Mouse (Mus musculus) C2C12 (cell line): ENCODE data around the gene Ddx20. TPM values are rescaled to one million over a fixed set of nuclear protein-coding genes. Genes with fewer than 3 reads are reported as not detected.

ENCODE experiments used
- H3K27me3 ChIP-seq: one replicate; pipeline ENCODE4 v1.6.1; 2011; ENCODE audit not compliant: control insufficient read depth, insufficient read depth, insufficient read length
- H3K36me3 ChIP-seq: one replicate; pipeline ENCODE4 v1.6.1; 2011; ENCODE audit not compliant: control insufficient read depth, insufficient read depth
- H3K4me3 ChIP-seq: one replicate; pipeline ENCODE4 v1.5.1; 2011; ENCODE audit warnings: mild to moderate bottlenecking, control low read depth; ENCODE audit not compliant: poor library complexity, insufficient read depth, severe bottlenecking
- H3K79me2 ChIP-seq: one replicate; pipeline ENCODE4 v1.6.1; 2011; ENCODE audit not compliant: control insufficient read depth, insufficient read depth
- H3K79me3 ChIP-seq: one replicate; pipeline ENCODE4 v1.6.1; 2011; ENCODE audit warnings: low read depth, control low read depth
- H3ac ChIP-seq: one replicate; pipeline ENCODE3; 2011; ENCODE audit warnings: low read depth; ENCODE audit not compliant: control insufficient read depth, insufficient read length
- CEBPB ChIP-seq: IDR thresholded peaks from one replicate; pipeline ENCODE4 v1.6.1; 2011; ENCODE audit warnings: low read depth, mild to moderate bottlenecking, control low read depth, moderate library complexity
- CTCF ChIP-seq: IDR thresholded peaks from one replicate; pipeline ENCODE4 v1.5.1; 2011; ENCODE audit not compliant: control insufficient read depth, insufficient read depth, insufficient read length
- FOSL1 ChIP-seq: IDR thresholded peaks from one replicate; pipeline ENCODE4 v1.8.0; 2011; ENCODE audit warnings: mild to moderate bottlenecking, low read length; ENCODE audit not compliant: poor library complexity, insufficient read depth, severe bottlenecking
- MAX ChIP-seq: IDR thresholded peaks from one replicate; pipeline ENCODE4 v1.6.1; 2011; ENCODE audit warnings: mild to moderate bottlenecking, control low read depth
- MYOD1 ChIP-seq: IDR thresholded peaks from one replicate; pipeline ENCODE4 v1.6.1; 2011; ENCODE audit warnings: low read depth; ENCODE audit not compliant: control insufficient read depth, insufficient read length
- MYOG ChIP-seq: IDR thresholded peaks from one replicate; pipeline ENCODE4 v1.6.1; 2011; ENCODE audit not compliant: control insufficient read depth, insufficient read length; ENCODE audit errors: extremely low read depth
- USF1 ChIP-seq: IDR thresholded peaks from one replicate; pipeline ENCODE4 v1.6.1; 2011; ENCODE audit warnings: low read depth, mild to moderate bottlenecking, control low read depth, moderate library complexity
- long read RNA-seq, 2 experiments: library from polyadenylated mRNA; unstranded; transcript quantifications; one replicate each; pipeline ENCODE4 v2.0.0; 2019 to 2020
- polyA plus RNA-seq: library from polyadenylated mRNA; unstranded; fragments of >200 nt; fragmentation: generic; extraction: Trizol; gene quantifications from one replicate; pipeline ENCODE4 v1.2.1, GENCODE M21; 2012; ENCODE audit warnings: missing spikeins

Ddx20 gene
- 15.7 TPM for polyA plus RNA-seq
- long read RNA-seq, experiment 1, transcript Ddx20-201 (11 exons, 2,905 nt) = major isoform, 19 of 21 reads
- long read RNA-seq, experiment 1, partial matches to known transcripts = 1 of 21 reads
- long read RNA-seq, experiment 1, other reads (novel, unspliced or antisense) = 1 of 21 reads
- long read RNA-seq, experiment 2, transcript Ddx20-201 (11 exons, 2,905 nt) = major isoform, 342 of 363 reads
- long read RNA-seq, experiment 2, partial matches to known transcripts = 3 of 363 reads
- long read RNA-seq, experiment 2, other reads (novel, unspliced or antisense) = 16 of 363 reads

DNA sequence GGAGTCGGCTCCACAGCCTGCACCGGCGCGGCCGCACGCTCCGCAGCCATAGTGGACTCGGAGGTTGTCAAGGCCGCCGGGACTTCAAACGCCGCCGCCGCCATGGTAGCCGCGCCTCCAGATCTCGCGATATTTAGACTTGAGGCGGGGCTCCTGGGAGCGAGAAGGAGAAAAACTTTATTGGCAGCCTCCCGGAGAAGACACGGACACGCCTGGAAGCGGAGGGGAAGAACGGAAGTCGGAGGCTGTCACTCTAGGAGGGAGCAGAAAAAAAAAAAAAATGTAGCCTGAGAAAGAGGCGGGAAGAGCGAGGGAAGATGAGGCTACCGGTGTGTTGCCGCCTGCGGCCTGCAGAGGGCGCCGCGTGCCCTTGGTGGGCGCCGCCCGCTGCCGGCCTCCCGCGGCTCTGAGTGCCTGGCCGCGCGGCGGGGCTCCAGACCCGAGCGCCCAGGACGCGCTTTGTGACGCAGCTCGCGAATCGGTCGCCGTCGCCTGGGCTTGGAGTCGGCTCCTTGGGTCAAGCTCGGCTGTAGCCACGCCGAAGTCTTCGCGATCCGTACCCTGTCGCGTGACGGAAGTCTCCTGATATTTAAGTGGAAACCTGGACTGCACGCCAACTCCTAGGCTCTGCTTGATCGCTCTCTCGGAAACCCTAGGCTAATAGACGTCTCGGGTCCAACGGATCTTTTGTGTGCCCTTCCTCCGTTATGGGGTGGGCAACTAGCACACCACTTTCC, at the start of gene Ddx20:
Gene Ddx20, minus strand, starts transcription at position 251 of the 737 bp plus-strand sequence.
- Histone ChIP-seq H3ac (peak within 1 kb of the TSS; percentile 98), H3K36me3 (peaks cover 24% of the 10 kb centered on the region), H3K79me3 (peaks cover 20% of the 10 kb centered on the region), H3K27me3 (no peaks in the 10 kb centered on the region), H3K79me2 (peaks cover 24% of the 10 kb centered on the region), H3K4me3 (peak within 1 kb of the TSS; percentile 83)
- TF ChIP-seq MYOD1 (no peak), USF1 (no peak), CEBPB (no peak), FOSL1 (no peak), MAX (peak; percentile 14), CTCF (peak; percentile 98)

DNA sequence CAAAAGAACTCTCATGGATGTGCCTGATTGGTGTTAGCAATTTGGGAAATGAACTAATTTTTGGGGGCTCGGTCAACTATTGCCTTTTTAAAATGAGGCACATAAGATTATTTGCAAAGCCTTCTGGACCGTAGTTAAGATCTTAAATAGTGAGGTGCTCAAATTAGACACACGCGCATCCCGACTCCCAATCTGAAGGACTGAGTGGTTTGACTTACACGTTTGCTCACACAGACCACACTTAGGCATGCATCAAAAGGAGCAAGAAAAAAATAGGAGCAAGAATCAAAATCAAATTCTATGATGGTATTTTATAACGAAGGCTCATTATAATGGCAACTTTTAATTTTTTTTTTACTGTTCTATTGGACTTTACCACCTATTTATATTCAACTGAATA, 49.7 kb upstream of the Ddx20 start:
- Histone ChIP-seq H3ac (no peak overlapping the region), H3K4me3 (no peak overlapping the region), H3K27me3 (no peaks in the 10 kb centered on the region), H3K79me3 (no peaks in the 10 kb centered on the region), H3K79me2 (no peaks in the 10 kb centered on the region), H3K36me3 (peaks cover 20% of the 10 kb centered on the region)
- no peak for TF ChIP-seq MAX
- TF ChIP-seq USF1 = no peak
- no peak for TF ChIP-seq CEBPB
- TF ChIP-seq FOSL1 = no peak
- TF ChIP-seq MYOD1 = no peak
- TF ChIP-seq MYOG = no peak
- TF ChIP-seq CTCF = no peak

DNA sequence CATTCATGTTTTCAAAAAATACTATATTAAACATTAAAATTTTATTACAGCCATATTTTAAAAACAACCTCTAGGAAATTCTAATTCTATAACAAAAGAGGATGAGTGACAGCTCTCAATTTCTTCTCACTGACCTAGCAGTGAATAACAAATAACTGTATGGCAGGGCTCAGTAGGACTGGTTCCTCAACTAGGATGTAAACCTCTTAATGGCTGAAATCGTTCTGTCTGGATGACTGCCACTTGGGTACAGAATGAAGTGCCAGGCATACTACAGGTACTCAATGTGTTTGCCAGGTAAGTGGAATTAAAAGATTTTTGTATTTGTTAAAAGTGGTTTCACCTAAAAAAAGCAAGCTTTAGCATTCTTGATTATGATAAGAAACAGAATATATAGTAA, 48.8 kb upstream of the Ddx20 start:
- Histone ChIP-seq H3K4me3 (no peak overlapping the region), H3K79me3 (no peaks in the 10 kb centered on the region), H3K79me2 (no peaks in the 10 kb centered on the region), H3ac (no peak overlapping the region), H3K27me3 (no peaks in the 10 kb centered on the region), H3K36me3 (peaks cover 22% of the 10 kb centered on the region)
- TF ChIP-seq CEBPB = no peak
- TF ChIP-seq MAX = no peak
- no peak for TF ChIP-seq MYOG
- TF ChIP-seq CTCF = no peak
- no peak for TF ChIP-seq FOSL1
- TF ChIP-seq USF1 = no peak
- TF ChIP-seq MYOD1 = no peak

GRCm38 (mm10) chr3:105735285-105735684, 47.9 kb upstream of the Ddx20 start:
- H3K79me3 ChIP-seq = no peaks in the 10 kb centered on the region
- no peaks in the 10 kb centered on the region for H3K27me3 ChIP-seq
- H3K4me3 ChIP-seq = no peak overlapping the region
- peaks cover 31% of the 10 kb centered on the region for H3K36me3 ChIP-seq
- TF ChIP-seq MYOG (no peak), USF1 (no peak), MAX (no peak), FOSL1 (no peak), MYOD1 (no peak), CEBPB (no peak), CTCF (no peak)
- H3ac ChIP-seq = no peak overlapping the region
- H3K79me2 ChIP-seq = no peaks in the 10 kb centered on the region

DNA sequence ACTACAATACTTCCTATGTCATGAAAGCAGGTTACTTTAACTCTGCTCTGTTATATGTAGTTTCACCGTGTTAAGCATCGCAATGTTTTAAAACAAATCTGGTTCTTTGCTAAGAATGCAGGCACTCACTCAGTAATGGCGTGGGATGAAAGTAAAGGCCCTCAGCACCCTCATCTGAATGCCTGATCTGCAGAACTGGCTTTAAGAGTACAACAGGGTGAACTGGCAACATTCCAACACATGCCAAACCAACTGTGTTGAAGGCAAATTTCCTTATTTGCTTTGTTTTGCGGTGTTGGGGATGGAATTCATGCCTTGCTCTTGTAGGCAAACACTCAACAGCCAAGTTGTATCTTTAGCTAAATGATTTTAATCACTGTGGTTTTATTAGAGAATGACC, 46.2 kb upstream of the Ddx20 start:
- no peaks in the 10 kb centered on the region for H3K79me3 ChIP-seq
- peaks cover 30% of the 10 kb centered on the region for H3K36me3 ChIP-seq
- no peak overlapping the region for H3K4me3 ChIP-seq
- H3K79me2 ChIP-seq = no peaks in the 10 kb centered on the region
- no peak overlapping the region for H3ac ChIP-seq
- H3K27me3 ChIP-seq = no peaks in the 10 kb centered on the region
- no peak for TF ChIP-seq FOSL1
- TF ChIP-seq USF1 = no peak
- TF ChIP-seq CTCF = no peak
- no peak for TF ChIP-seq MYOD1
- TF ChIP-seq CEBPB = no peak
